Mouse (Mus musculus) hindbrain, embryonic 11.5 days (tissue): ENCODE measurements around the gene Plscr3. TPM values are rescaled to one million over a fixed set of nuclear protein-coding genes. Genes with fewer than 3 reads are reported as not detected.
"Not testable (repeated sequence)": the region's sequence is repeated elsewhere in the genome, so short reads cannot be mapped to it uniquely, and the experiment has no call there.

Experiments
- ATAC-seq: fragments of 200-750 bp; cut with Nextera tagmentation; 2 replicates; pipeline ENCODE4 v1.8.0; 2017; ENCODE audit warnings: mild to moderate bottlenecking, moderate TSS enrichment, moderate library complexity; ENCODE audit not compliant: low FRiP score
- DNase-seq: peaks from one replicate; pipeline ENCODE4 v3.0.0-alpha.2; 2015; ENCODE audit warnings: low spot score
- H3K27ac ChIP-seq: fragments of 300-500 bp; sonication (generic); 2 replicates; pipeline ENCODE4 v1.5.1; 2014; ENCODE audit warnings: mild to moderate bottlenecking, low read depth, low read length
- H3K27me3 ChIP-seq: fragments of 300-500 bp; sonication (generic); 2 replicates; pipeline ENCODE4 v1.6.1; 2014; ENCODE audit warnings: mild to moderate bottlenecking, low read length, moderate library complexity, mixed read lengths; ENCODE audit not compliant: control insufficient read depth, insufficient read depth
- H3K36me3 ChIP-seq: fragments of 300-500 bp; sonication (generic); 2 replicates; pipeline ENCODE4 v1.6.1; 2014; ENCODE audit warnings: mild to moderate bottlenecking, low read length, moderate library complexity, mixed read lengths; ENCODE audit not compliant: control insufficient read depth, insufficient read depth
- H3K4me1 ChIP-seq: fragments of 300-500 bp; sonication (generic); replicated peaks from 2 replicates; pipeline ENCODE4 v1.6.1; 2014; ENCODE audit warnings: low read length, mixed read lengths; ENCODE audit not compliant: control insufficient read depth, insufficient read depth
- H3K4me2 ChIP-seq: fragments of 300-500 bp; sonication (generic); replicated peaks from 2 replicates; pipeline ENCODE4 v1.6.1; 2014; ENCODE audit warnings: mild to moderate bottlenecking, low read depth, low read length
- H3K4me3 ChIP-seq: fragments of 300-500 bp; sonication (generic); 2 replicates; pipeline ENCODE4 v1.5.1; 2014; ENCODE audit warnings: low read depth, low read length
- H3K9ac ChIP-seq: fragments of 300-500 bp; sonication (generic); 2 replicates; pipeline ENCODE4 v1.6.1; 2014; ENCODE audit warnings: low read depth, low read length
- H3K9me3 ChIP-seq: fragments of 300-500 bp; sonication (generic); 2 replicates; pipeline ENCODE4 v1.6.1; 2016; ENCODE audit warnings: low read length; ENCODE audit not compliant: control insufficient read depth
- WGBS: fragments of 180-500 bp; shearing (Covaris S2); extraction: QIAGEN DNeasy Blood & Tissue Kit; methylation state at CpG from one replicate; pipeline ENCODE4 v1.1.7; 2014; 5-methylcytosine and 5-hydroxymethylcytosine counted together
- polyA plus RNA-seq: library from polyadenylated mRNA; unstranded; fragments of >200 nt; fragmentation: Nextera tagmentation; extraction: Ambion mirVana; gene quantifications from 2 replicates; pipeline ENCODE4 v1.2.1, GENCODE M21; 2014

The Plscr3 gene
- polyA plus RNA-seq, 1 experiment from 2014 or later = 62.6 TPM

DNA sequence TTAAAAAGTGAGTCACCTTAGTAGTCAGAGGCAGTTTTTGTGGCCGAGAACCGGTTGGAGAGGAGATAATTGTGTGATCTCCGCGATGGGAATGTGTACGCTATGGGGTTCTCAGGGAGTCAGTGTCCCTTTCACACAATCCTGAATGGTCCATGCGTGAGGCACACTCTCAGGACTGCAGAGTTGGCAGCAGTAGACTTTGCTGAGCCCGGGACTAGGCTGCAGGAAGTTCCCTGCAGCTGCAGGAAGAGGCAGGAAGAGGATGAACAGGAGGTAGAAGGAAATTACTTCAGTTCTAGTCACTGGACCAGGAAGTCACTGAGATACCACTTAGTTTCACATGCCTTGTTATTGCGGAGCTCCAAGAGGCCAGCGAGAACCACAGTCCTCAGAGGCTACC is 3.0 kb downstream of the Plscr3 start:
- DNase-seq (no peak), ATAC-seq (no peak)
- Histone ChIP-seq H3K4me2 (no peak overlapping the region), H3K4me3 (no peak overlapping the region), H3K9me3 (no peaks in the 10 kb centered on the region), H3K27me3 (no peaks in the 10 kb centered on the region), H3K9ac (no peak overlapping the region), H3K4me1 (peaks cover 10% of the 10 kb centered on the region), H3K27ac (no peak overlapping the region), H3K36me3 (no peaks in the 10 kb centered on the region)
- WGBS = 94% methylated on average over 9 of the region's 9 CpGs

GRCm38 (mm10) chr11:69849884-69850283 is 3.7 kb downstream of the Plscr3 start:
- no peaks in the 10 kb centered on the region for H3K36me3 ChIP-seq
- no peak for ATAC-seq
- H3K9ac ChIP-seq = no peak overlapping the region
- H3K4me2 ChIP-seq = no peak overlapping the region
- no peaks in the 10 kb centered on the region for H3K27me3 ChIP-seq
- 94% methylated on average over 15 of the region's 15 CpGs for WGBS
- no peak overlapping the region for H3K4me3 ChIP-seq
- no peak for DNase-seq
- no peak overlapping the region for H3K27ac ChIP-seq
- H3K4me1 ChIP-seq = peaks cover 10% of the 10 kb centered on the region
- no peaks in the 10 kb centered on the region for H3K9me3 ChIP-seq

DNA sequence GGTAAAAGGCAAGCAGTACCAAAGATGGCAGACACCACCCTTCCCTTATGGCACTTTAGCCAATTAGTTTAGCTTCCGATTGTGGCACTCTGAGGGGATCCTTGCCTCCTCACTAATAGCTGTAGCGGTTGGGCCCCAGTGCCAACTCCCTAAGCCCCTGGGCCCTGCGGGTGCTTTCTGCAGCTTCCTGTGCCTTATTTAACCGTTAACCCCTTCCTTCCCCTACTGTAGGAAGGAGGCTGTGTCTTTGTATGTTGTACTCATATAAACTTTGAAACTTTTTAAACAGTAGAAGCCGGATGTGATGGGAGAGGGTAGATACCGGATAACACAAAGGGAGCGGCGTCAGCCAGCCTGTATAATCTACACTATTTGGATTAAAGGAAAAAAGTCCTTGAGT is 4.6 kb downstream of the Plscr3 start:
- no peaks in the 10 kb centered on the region for H3K9me3 ChIP-seq
- H3K4me1 ChIP-seq = peaks cover 8% of the 10 kb centered on the region
- no peak overlapping the region for H3K4me2 ChIP-seq
- H3K9ac ChIP-seq = no peak overlapping the region
- H3K27ac ChIP-seq = no peak overlapping the region
- H3K36me3 ChIP-seq = no peaks in the 10 kb centered on the region
- H3K4me3 ChIP-seq = no peak overlapping the region
- WGBS = 84% methylated on average over 8 of the region's 8 CpGs
- ATAC-seq (no peak), DNase-seq (no peak)
- no peaks in the 10 kb centered on the region for H3K27me3 ChIP-seq

DNA sequence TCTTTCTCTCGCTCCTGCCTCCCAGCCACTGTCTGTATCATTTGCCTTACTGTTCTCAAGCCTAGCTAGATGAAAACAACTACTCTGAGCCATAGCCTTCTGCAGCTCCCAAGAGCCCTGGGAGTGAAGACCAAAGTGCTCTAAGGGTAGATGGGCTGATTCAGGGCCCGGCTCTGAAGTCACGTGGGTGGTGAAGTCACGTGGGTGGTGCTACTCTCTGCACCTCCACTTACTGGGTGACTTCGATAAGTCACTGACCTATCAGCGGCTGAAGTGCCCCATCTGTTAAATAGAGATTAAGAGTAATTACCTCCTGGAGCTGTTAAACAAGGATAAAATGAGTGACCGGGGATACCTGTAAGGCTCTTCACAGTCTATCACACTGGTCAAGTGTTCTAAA is 7.8 kb downstream of the Plscr3 start:
- Histone ChIP-seq H3K4me1 (peaks cover 3% of the 10 kb centered on the region; the same call in 1 of the 2 replicates), H3K9ac (no peak overlapping the region), H3K27ac (no peak overlapping the region), H3K27me3 (peaks cover 15% of the 10 kb centered on the region), H3K9me3 (no peaks in the 10 kb centered on the region), H3K4me2 (no peak overlapping the region), H3K36me3 (no peaks in the 10 kb centered on the region), H3K4me3 (no peak overlapping the region)
- 79% methylated on average over 7 of the region's 7 CpGs for WGBS
- ATAC-seq = peak; percentile 27; the same call in 1 of the 2 replicates
- DNase-seq = no peak

DNA sequence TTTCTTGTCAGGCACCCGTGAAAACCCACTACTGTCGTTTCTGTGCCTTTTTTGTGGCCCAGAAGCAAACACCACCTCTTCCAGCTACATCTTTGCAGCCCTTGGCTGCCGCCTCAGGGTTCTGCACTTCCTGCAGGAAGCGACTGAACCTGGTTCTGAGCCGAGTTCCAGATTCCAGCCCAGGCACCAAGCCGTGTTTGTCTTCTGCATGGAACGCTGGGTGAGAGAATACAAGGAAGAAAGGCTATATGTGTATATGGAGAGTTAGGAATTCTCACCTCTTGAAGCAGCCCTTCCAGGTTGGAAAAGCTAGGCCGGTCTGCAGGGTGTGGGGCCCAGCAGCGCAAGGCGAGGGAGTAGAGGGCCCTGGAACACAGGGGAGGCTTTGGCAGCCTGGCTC is 8.5 kb downstream of the Plscr3 start:
- H3K4me1 ChIP-seq = peaks cover 3% of the 10 kb centered on the region; the same call in 1 of the 2 replicates
- no peak for ATAC-seq
- no peak overlapping the region for H3K4me2 ChIP-seq
- no peak overlapping the region for H3K4me3 ChIP-seq
- H3K36me3 ChIP-seq = no peaks in the 10 kb centered on the region
- H3K9me3 ChIP-seq = no peaks in the 10 kb centered on the region
- no peak overlapping the region for H3K9ac ChIP-seq
- DNase-seq = no peak
- H3K27me3 ChIP-seq = peaks cover 17% of the 10 kb centered on the region
- H3K27ac ChIP-seq = no peak overlapping the region
- 90% methylated on average over 10 of the region's 10 CpGs for WGBS

DNA sequence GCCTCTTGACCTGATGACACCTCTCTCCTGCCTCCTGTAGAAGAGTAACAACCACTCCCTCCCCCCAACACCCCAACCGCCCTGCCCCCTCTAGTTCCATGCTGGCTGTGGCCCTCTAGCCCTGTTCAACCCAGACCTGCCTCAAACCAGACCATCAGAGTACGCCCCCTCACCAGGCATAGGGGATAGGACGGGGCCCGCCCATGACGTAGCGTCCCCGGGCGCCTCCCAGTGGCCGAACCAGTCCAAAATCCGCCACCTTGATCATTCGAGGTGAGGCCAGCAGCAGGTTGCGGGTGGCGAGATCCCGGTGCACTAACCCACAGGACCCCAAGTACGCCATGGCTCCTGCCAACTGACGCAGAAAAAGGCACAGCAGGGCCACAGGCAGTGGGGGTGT is 9.2 kb downstream of the Plscr3 start:
- Histone ChIP-seq H3K27me3 (peaks cover 17% of the 10 kb centered on the region), H3K9ac (no peak overlapping the region), H3K4me1 (peaks cover 3% of the 10 kb centered on the region; the same call in 1 of the 2 replicates), H3K4me3 (no peak overlapping the region), H3K27ac (no peak overlapping the region), H3K4me2 (no peak overlapping the region), H3K9me3 (no peaks in the 10 kb centered on the region), H3K36me3 (no peaks in the 10 kb centered on the region)
- ATAC-seq = peak; percentile 68
- peak; percentile 65 for DNase-seq
- WGBS = 19% methylated on average over 16 of the region's 16 CpGs

- no peak for ATAC-seq
Observed at GRCm38 (mm10) chr11:69858113-69858998, 12.2 kb downstream of the Plscr3 start, which contains the start of gene Tnk1. TSS of gene Tnk1 (minus strand) at chr11:69858730.

DNA sequence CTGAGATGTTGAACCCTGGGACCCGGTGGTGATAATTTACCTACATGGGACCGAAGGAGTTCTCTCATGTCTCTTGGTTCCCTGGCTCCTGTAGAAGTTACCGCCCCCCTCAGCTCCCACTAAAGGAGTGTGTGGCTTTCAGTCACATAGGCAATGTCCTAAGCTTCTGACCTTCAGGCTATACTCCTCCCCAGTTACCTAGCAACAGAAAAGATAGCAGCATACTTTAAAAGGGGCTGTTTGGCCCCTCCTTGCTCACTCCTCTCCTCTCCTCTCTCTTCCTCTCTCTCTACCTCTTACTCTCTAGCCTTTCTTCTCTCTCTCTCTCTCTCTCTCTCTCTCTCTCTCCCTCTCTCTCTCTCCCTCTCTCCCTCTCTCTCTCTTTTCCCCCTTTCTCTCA is 17.6 kb downstream of the Plscr3 start:
- H3K27ac ChIP-seq, H3K9me3 ChIP-seq, DNase-seq, H3K4me1 ChIP-seq, H3K36me3 ChIP-seq, H3K4me2 ChIP-seq, H3K4me3 ChIP-seq, H3K27me3 ChIP-seq, ATAC-seq, H3K9ac ChIP-seq: not testable (repeated sequence)
- 82% methylated on average over 3 of the region's 3 CpGs for WGBS

More at GRCm38 (mm10) chr11:69858113-69858998, 12.2 kb downstream of the Plscr3 start, which contains the start of gene Tnk1:
- H3K4me1 ChIP-seq = peaks cover 3% of the 10 kb centered on the region; the same call in 1 of the 2 replicates
- no peak within 1 kb of the TSS for H3K9ac ChIP-seq
- H3K27ac ChIP-seq = no peak within 1 kb of the TSS
- H3K4me2 ChIP-seq = peak within 1 kb of the TSS; percentile 7; the same call in 1 of the 2 replicates
- H3K4me3 ChIP-seq = no peak within 1 kb of the TSS
- H3K27me3 ChIP-seq = peaks cover 17% of the 10 kb centered on the region
- no peaks in the 10 kb centered on the region for H3K9me3 ChIP-seq
- WGBS = 23% methylated on average over 29 of the region's 30 CpGs
- no peaks in the 10 kb centered on the region for H3K36me3 ChIP-seq
- no peak for DNase-seq
